Mouse (Mus musculus): ENCODE measurements around the gene Guca1a.
A peak's percentile ranks its signal among the peaks of the same experiment; 100 is the strongest.
"Not testable (repeated sequence)": the region's sequence is repeated elsewhere in the genome, so short reads cannot be mapped to it uniquely, and the experiment has no call there.

Gene Guca1a

GRCm38 (mm10) chr17:47409897-47410861, 9.8 kb upstream of the Guca1a start:
- DNase-seq = not testable (repeated sequence)

GRCm38 (mm10) chr17:47408558-47408898, 8.1 kb upstream of the Guca1a start:
- peak; percentile 45 to 74 for DNase-seq

GRCm38 (mm10) chr17:47407717-47408557, 7.6 kb upstream of the Guca1a start:
- no peak for DNase-seq

GRCm38 (mm10) chr17:47399091-47399490, 1.3 kb downstream of the Guca1a start:
- DNase-seq = no peak

- DNase-seq = peak; percentile 54 to 55
Measured at GRCm38 (mm10) chr17:47395376-47395913, 4.9 kb downstream of the Guca1a start.

GRCm38 (mm10) chr17:47394223-47394869, 6.0 kb downstream of the Guca1a start:
- peak in 1 of 2 experiments; percentile 33 for DNase-seq

GRCm38 (mm10) chr17:47386649-47387048, 13.7 kb downstream of the Guca1a start:
- peak; percentile 25 to 64 for DNase-seq

- DNase-seq = no peak
Measured at GRCm38 (mm10) chr17:47385145-47385544, 15.2 kb downstream of the Guca1a start, which contains the start of gene Guca1b. Gene Guca1b (plus strand): TSS chr17:47385393.

GRCm38 (mm10) chr17:47384064-47384463, 16.3 kb downstream of the Guca1a start:
- DNase-seq = no peak

GRCm38 (mm10) chr17:47383266-47383665, 17.1 kb downstream of the Guca1a start:
- DNase-seq = no peak

GRCm38 (mm10) chr17:47381917-47382316, 18.5 kb downstream of the Guca1a start:
- no peak for DNase-seq

- no peak for DNase-seq
Measured at GRCm38 (mm10) chr17:47378133-47378532, 22.3 kb downstream of the Guca1a start.

GRCm38 (mm10) chr17:47376779-47377280, 23.6 kb downstream of the Guca1a start:
- DNase-seq = no peak

GRCm38 (mm10) chr17:47373991-47374390, 26.4 kb downstream of the Guca1a start:
- no peak for DNase-seq

- DNase-seq = peak; percentile 71 to 75
Measured at GRCm38 (mm10) chr17:47371451-47371850, 28.9 kb downstream of the Guca1a start.

- DNase-seq = no peak
Measured at GRCm38 (mm10) chr17:47369087-47369443, 31.3 kb downstream of the Guca1a start.

GRCm38 (mm10) chr17:47368401-47369086, 31.8 kb downstream of the Guca1a start, which contains the start of gene Mrps10:
Gene Mrps10 (plus strand): TSS chr17:47368887.
- peak; percentile 86 for DNase-seq

- no peak for DNase-seq
Measured at GRCm38 (mm10) chr17:47361343-47361742, 39.0 kb downstream of the Guca1a start.

- DNase-seq = peak in 1 of 2 experiments; percentile 52
Measured at GRCm38 (mm10) chr17:47359964-47360363, 40.4 kb downstream of the Guca1a start.

GRCm38 (mm10) chr17:47349721-47350319, 50.6 kb downstream of the Guca1a start:
- DNase-seq = no peak

All from kidney, adult 8-10 months (tissue).